Mouse (Mus musculus) ES-Bruce4 (cell line): ENCODE measurements around the gene Pip4k2a. TPM values are rescaled to one million over a fixed set of nuclear protein-coding genes. Genes with fewer than 3 reads are reported as not detected.

Source experiments
- H3K27ac ChIP-seq: 2 replicates; pipeline ENCODE4 v1.5.1; 2012; ENCODE audit warnings: low read length, inconsistent platforms; ENCODE audit not compliant: insufficient read depth
- H3K27me3 ChIP-seq: 2 replicates; pipeline ENCODE4 v1.6.1; 2012; ENCODE audit warnings: mild to moderate bottlenecking, low read length, inconsistent platforms; ENCODE audit not compliant: control insufficient read depth, poor library complexity, insufficient read depth, severe bottlenecking
- H3K36me3 ChIP-seq: 2 replicates; pipeline ENCODE4 v1.6.1; 2012; ENCODE audit warnings: inconsistent platforms, mild to moderate bottlenecking, low read length, moderate library complexity; ENCODE audit not compliant: control insufficient read depth, poor library complexity, insufficient read depth, severe bottlenecking
- H3K4me1 ChIP-seq: one replicate; pipeline ENCODE4 v1.8.1; 2011; ENCODE audit warnings: low read length; ENCODE audit not compliant: control insufficient read depth, insufficient read depth
- H3K4me3 ChIP-seq: 2 replicates; pipeline ENCODE4 v1.5.1; 2011; ENCODE audit warnings: low read depth, mild to moderate bottlenecking, low read length
- H3K9ac ChIP-seq: 2 replicates; pipeline ENCODE4 v1.6.1; 2012; ENCODE audit warnings: low read depth, mild to moderate bottlenecking, inconsistent platforms; ENCODE audit not compliant: poor library complexity, severe bottlenecking
- H3K9me3 ChIP-seq: replicated peaks from 2 replicates; pipeline ENCODE4 v1.6.1; 2012; ENCODE audit warnings: mild to moderate bottlenecking, low read length, inconsistent platforms; ENCODE audit not compliant: control insufficient read depth, poor library complexity, insufficient read depth, severe bottlenecking
- CTCF ChIP-seq: IDR thresholded peaks from one replicate; pipeline ENCODE4 v1.8.1; 2011; ENCODE audit warnings: low read depth, low read length
- EP300 ChIP-seq: IDR thresholded peaks from 2 replicates; pipeline ENCODE4 v1.6.1; 2011; ENCODE audit warnings: low read depth, low read length; ENCODE audit not compliant: insufficient read depth
- POLR2A ChIP-seq: IDR thresholded peaks from one replicate; pipeline ENCODE4 v1.8.1; 2011; ENCODE audit warnings: low read length; ENCODE audit not compliant: insufficient read depth
- polyA plus RNA-seq: library from polyadenylated mRNA; stranded (reverse); fragments of >200 nt; gene quantifications from 2 replicates; pipeline ENCODE4 v1.2.4, GENCODE M21; 2011; ENCODE audit warnings: low read depth; ENCODE audit not compliant: missing spikeins, insufficient read depth, insufficient read length

Pip4k2a gene
- polyA plus RNA-seq, 1 experiment = 9.6 TPM

- Histone ChIP-seq H3K9me3 (peaks cover 6% of the 10 kb centered on the region; the same call in 1 of the 2 replicates), H3K9ac (no peak overlapping the region), H3K4me3 (no peak overlapping the region), H3K36me3 (no peaks in the 10 kb centered on the region), H3K4me1 (no peaks in the 10 kb centered on the region), H3K27me3 (no peaks in the 10 kb centered on the region), H3K27ac (no peak overlapping the region)
- TF ChIP-seq CTCF = no peak
- TF ChIP-seq POLR2A = no peak
- no peak for TF ChIP-seq EP300
Observed at GRCm38 (mm10) chr2:18874626-18875025, 123.3 kb downstream of the Pip4k2a start.

GRCm38 (mm10) chr2:18874063-18874462 is 123.9 kb downstream of the Pip4k2a start:
- Histone ChIP-seq H3K27me3 (no peaks in the 10 kb centered on the region), H3K27ac (no peak overlapping the region), H3K4me1 (no peaks in the 10 kb centered on the region), H3K9me3 (peaks cover 6% of the 10 kb centered on the region; the same call in 1 of the 2 replicates), H3K4me3 (no peak overlapping the region), H3K9ac (no peak overlapping the region), H3K36me3 (no peaks in the 10 kb centered on the region)
- no peak for TF ChIP-seq EP300
- no peak for TF ChIP-seq POLR2A
- no peak for TF ChIP-seq CTCF

GRCm38 (mm10) chr2:18873440-18873839 is 124.5 kb downstream of the Pip4k2a start:
- Histone ChIP-seq H3K36me3 (no peaks in the 10 kb centered on the region), H3K9me3 (peaks cover 1% of the 10 kb centered on the region; the same call in 1 of the 2 replicates), H3K4me1 (no peaks in the 10 kb centered on the region)

GRCm38 (mm10) chr2:18872797-18873196 is 125.1 kb downstream of the Pip4k2a start:
- Histone ChIP-seq H3K36me3 (no peaks in the 10 kb centered on the region), H3K27me3 (no peaks in the 10 kb centered on the region), H3K27ac (no peak overlapping the region), H3K9me3 (no peaks in the 10 kb centered on the region; the same call in 1 of the 2 replicates), H3K4me1 (no peaks in the 10 kb centered on the region), H3K4me3 (no peak overlapping the region), H3K9ac (no peak overlapping the region)
- TF ChIP-seq CTCF = peak; percentile 45
- TF ChIP-seq POLR2A = no peak
- TF ChIP-seq EP300 = no peak

More at GRCm38 (mm10) chr2:18873440-18873839, 124.5 kb downstream of the Pip4k2a start:
- Histone ChIP-seq H3K9ac (no peak overlapping the region), H3K27ac (no peak overlapping the region), H3K4me3 (no peak overlapping the region), H3K27me3 (no peaks in the 10 kb centered on the region)
- TF ChIP-seq POLR2A = no peak
- TF ChIP-seq CTCF = no peak
- TF ChIP-seq EP300 = no peak

GRCm38 (mm10) chr2:18871087-18871486 is 126.8 kb downstream of the Pip4k2a start:
- TF ChIP-seq CTCF (no peak), EP300 (no peak), POLR2A (no peak)
- Histone ChIP-seq H3K9me3 (no peaks in the 10 kb centered on the region), H3K4me3 (no peak overlapping the region), H3K9ac (no peak overlapping the region), H3K27me3 (no peaks in the 10 kb centered on the region), H3K4me1 (no peaks in the 10 kb centered on the region), H3K36me3 (no peaks in the 10 kb centered on the region), H3K27ac (no peak overlapping the region)

- H3K27ac ChIP-seq = no peak overlapping the region
- no peaks in the 10 kb centered on the region for H3K9me3 ChIP-seq
- H3K36me3 ChIP-seq = no peaks in the 10 kb centered on the region
- no peaks in the 10 kb centered on the region for H3K27me3 ChIP-seq
- H3K4me1 ChIP-seq = no peaks in the 10 kb centered on the region
- TF ChIP-seq CTCF (no peak), POLR2A (no peak), EP300 (no peak)
- no peak overlapping the region for H3K9ac ChIP-seq
- no peak overlapping the region for H3K4me3 ChIP-seq
Observed at GRCm38 (mm10) chr2:18867069-18867468, 130.9 kb downstream of the Pip4k2a start.
